Mouse (Mus musculus) MEL (cell line): ENCODE measurements around the gene Erbin. TPM values are rescaled to one million over a fixed set of nuclear protein-coding genes. Genes with fewer than 3 reads are reported as not detected.

Source experiments
- DNase-seq: peaks from one replicate; pipeline ENCODE4 v3.0.0; 2011; ENCODE audit warnings: low read depth, low spot score
- H3K27ac ChIP-seq: 2 replicates; pipeline ENCODE4 v1.5.1; 2012; ENCODE audit warnings: low read depth, mild to moderate bottlenecking, control low read depth, low read length, moderate library complexity; ENCODE audit not compliant: control insufficient read depth
- H3K27me3 ChIP-seq, 2 experiments: fragments of 150-350 bp in 1 of 2; sonication (generic) in 1 of 2; 2 replicates each; pipeline ENCODE4 v1.6.1; 2012; ENCODE audit warnings: low read length in 2 of 2, mild to moderate bottlenecking in 2 of 2, improper control_type of control experiment in 1 of 2, moderate library complexity in 1 of 2; ENCODE audit not compliant: insufficient read depth in 2 of 2, control insufficient read depth in 1 of 2
- H3K36me3 ChIP-seq, 2 experiments: 2 replicates each; pipeline ENCODE4 v1.6.1; 2012 to 2014; ENCODE audit warnings: low read length in 2 of 2, improper control_type of control experiment in 1 of 2, inconsistent platforms in 1 of 2, mild to moderate bottlenecking in 1 of 2; ENCODE audit not compliant: insufficient read depth in 2 of 2, control insufficient read depth in 1 of 2
- H3K4me1 ChIP-seq, 2 experiments: fragments of 150-350 bp in 1 of 2; sonication (generic) in 1 of 2; 2 replicates each; pipeline ENCODE4 v1.6.1; 2012; ENCODE audit warnings: low read length in 2 of 2, improper control_type of control experiment in 1 of 2, mild to moderate bottlenecking in 1 of 2; ENCODE audit not compliant: insufficient read depth in 2 of 2, control insufficient read depth in 1 of 2
- H3K4me3 ChIP-seq, 2 experiments: fragments of 150-350 bp in 1 of 2; sonication (generic) in 1 of 2; 2 replicates each; pipeline ENCODE4 v1.5.1; 2012; ENCODE audit warnings: low read depth in 2 of 2, low read length in 2 of 2, mild to moderate bottlenecking in 2 of 2, moderate library complexity in 2 of 2, control low read depth in 1 of 2, improper control_type of control experiment in 1 of 2; ENCODE audit not compliant: control insufficient read depth in 1 of 2, insufficient read depth in 1 of 2
- H3K79me2 ChIP-seq: 2 replicates; pipeline ENCODE4 v1.6.1; 2012; ENCODE audit warnings: mild to moderate bottlenecking, low read length, moderate library complexity; ENCODE audit not compliant: control insufficient read depth, poor library complexity, insufficient read depth
- H3K9ac ChIP-seq: 2 replicates; pipeline ENCODE4 v1.6.1; 2012; ENCODE audit warnings: low read depth, mild to moderate bottlenecking, control low read depth, low read length, moderate library complexity; ENCODE audit not compliant: control insufficient read depth, poor library complexity, severe bottlenecking
- H3K9me3 ChIP-seq: fragments of 150-350 bp; sonication (generic); replicated peaks from 2 replicates; pipeline ENCODE4 v1.6.1; 2012; ENCODE audit warnings: mild to moderate bottlenecking, low read length, improper control_type of control experiment, moderate library complexity; ENCODE audit not compliant: insufficient read depth
- BHLHE40 ChIP-seq: IDR thresholded peaks from 2 replicates; pipeline ENCODE4 v1.6.1; 2012; ENCODE audit warnings: low read depth, mild to moderate bottlenecking, inconsistent platforms, low read length, improper control_type of control experiment, borderline replicate concordance
- CHD1 ChIP-seq: IDR thresholded peaks from 2 replicates; pipeline ENCODE4 v1.6.1; 2012; ENCODE audit warnings: low read depth, mild to moderate bottlenecking, inconsistent platforms, low read length, improper control_type of control experiment
- CHD2 ChIP-seq: IDR thresholded peaks from 2 replicates; pipeline ENCODE4 v1.6.1; 2011; ENCODE audit warnings: low read length, improper control_type of control experiment
- CTCF ChIP-seq, 3 experiments: IDR thresholded peaks in 2 of 3; conservative IDR thresholded peaks in 1 of 3; 2 replicates each; pipeline ENCODE4 v1.5.1; 2011 to 2012; ENCODE audit warnings: low read length in 3 of 3, low read depth in 2 of 3, mild to moderate bottlenecking in 2 of 3, improper control_type of control experiment in 1 of 3, inconsistent platforms in 1 of 3, mixed read lengths in 1 of 3, moderate library complexity in 1 of 3; ENCODE audit not compliant: control insufficient read depth in 1 of 3, insufficient read depth in 1 of 3, poor library complexity in 1 of 3, severe bottlenecking in 1 of 3
- EP300 ChIP-seq, 2 experiments: IDR thresholded peaks; 2 replicates each; pipeline ENCODE4 v1.6.1; 2011; ENCODE audit warnings: improper control_type of control experiment in 2 of 2, low read length in 2 of 2, low read depth in 1 of 2, mild to moderate bottlenecking in 1 of 2
- ETS1 ChIP-seq: IDR thresholded peaks from 2 replicates; pipeline ENCODE4 v1.6.1; 2012; ENCODE audit warnings: low read depth, mild to moderate bottlenecking, inconsistent platforms, low read length, improper control_type of control experiment, moderate library complexity
- GATA1 ChIP-seq: IDR thresholded peaks from 2 replicates; pipeline ENCODE4 v1.6.1; 2011; ENCODE audit warnings: low read depth, low read length, improper control_type of control experiment
- HCFC1 ChIP-seq: IDR thresholded peaks from 2 replicates; pipeline ENCODE4 v1.6.1; 2012; ENCODE audit warnings: low read depth, mild to moderate bottlenecking, inconsistent platforms, low read length, improper control_type of control experiment, moderate library complexity
- JUND ChIP-seq: IDR thresholded peaks from 2 replicates; pipeline ENCODE4 v1.6.1; 2011; ENCODE audit warnings: low read depth, mild to moderate bottlenecking, improper control_type of control experiment, low read length
- KAT2A ChIP-seq: conservative IDR thresholded peaks from 2 replicates; pipeline ENCODE4 v1.6.1; 2012; ENCODE audit warnings: low read depth, low read length, improper control_type of control experiment, inconsistent platforms
- MAFK ChIP-seq: IDR thresholded peaks from 2 replicates; pipeline ENCODE4 v1.6.1; 2011; ENCODE audit warnings: low read depth, mild to moderate bottlenecking, low read length, improper control_type of control experiment, borderline replicate concordance
- MAX ChIP-seq: IDR thresholded peaks from 2 replicates; pipeline ENCODE4 v1.6.1; 2011; ENCODE audit warnings: low read length, improper control_type of control experiment
- MYB ChIP-seq: IDR thresholded peaks from 2 replicates; pipeline ENCODE4 v1.6.1; 2011; ENCODE audit warnings: mild to moderate bottlenecking, low read depth, low read length, improper control_type of control experiment
- MYC ChIP-seq: IDR thresholded peaks from 2 replicates; pipeline ENCODE4 v1.6.1; 2011; ENCODE audit warnings: low read depth, mild to moderate bottlenecking, low read length, improper control_type of control experiment, moderate library complexity
- NELFE ChIP-seq: IDR thresholded peaks from 2 replicates; pipeline ENCODE4 v1.6.1; 2011; ENCODE audit warnings: low read depth, low read length, improper control_type of control experiment
- NRF1 ChIP-seq: IDR thresholded peaks from 2 replicates; pipeline ENCODE4 v1.6.1; 2014; ENCODE audit warnings: low read depth, mild to moderate bottlenecking, inconsistent platforms, low read length, improper control_type of control experiment, moderate library complexity; ENCODE audit not compliant: poor library complexity, insufficient read depth, severe bottlenecking
- POLR2AphosphoS2 ChIP-seq: IDR thresholded peaks from 2 replicates; pipeline ENCODE4 v1.6.1; 2011; ENCODE audit warnings: low read length, improper control_type of control experiment
- RCOR1 ChIP-seq: IDR thresholded peaks from 2 replicates; pipeline ENCODE4 v1.6.1; 2012; ENCODE audit warnings: low read depth, mild to moderate bottlenecking, inconsistent platforms, low read length, improper control_type of control experiment
- SIN3A ChIP-seq: IDR thresholded peaks from 2 replicates; pipeline ENCODE4 v1.6.1; 2012; ENCODE audit warnings: low read length, improper control_type of control experiment, inconsistent platforms
- SMC3 ChIP-seq: IDR thresholded peaks from 2 replicates; pipeline ENCODE4 v1.6.1; 2011; ENCODE audit warnings: low read depth, low read length, improper control_type of control experiment
- TAL1 ChIP-seq: IDR thresholded peaks from 2 replicates; pipeline ENCODE4 v1.6.1; 2012; ENCODE audit warnings: mild to moderate bottlenecking, inconsistent platforms, low read length, moderate library complexity, mixed read lengths
- TBP ChIP-seq: IDR thresholded peaks from 2 replicates; pipeline ENCODE4 v1.8.0; 2011; ENCODE audit warnings: low read depth, low read length, improper control_type of control experiment
- TCF12 ChIP-seq: IDR thresholded peaks from 2 replicates; pipeline ENCODE4 v1.6.1; 2014; ENCODE audit warnings: low read depth, mild to moderate bottlenecking, inconsistent platforms, low read length, improper control_type of control experiment, moderate library complexity
- UBTF ChIP-seq: IDR thresholded peaks from 2 replicates; pipeline ENCODE4 v1.6.1; 2012; ENCODE audit warnings: low read depth, mild to moderate bottlenecking, inconsistent platforms, low read length, improper control_type of control experiment, moderate library complexity, borderline replicate concordance; ENCODE audit not compliant: insufficient read depth
- USF1 ChIP-seq: IDR thresholded peaks from 2 replicates; pipeline ENCODE4 v1.6.1; 2014; ENCODE audit warnings: low read depth, mild to moderate bottlenecking, inconsistent platforms, low read length, improper control_type of control experiment, moderate library complexity
- USF2 ChIP-seq, 2 experiments: IDR thresholded peaks; 2 replicates each; pipeline ENCODE4 v1.6.1; 2011 to 2012; ENCODE audit warnings: improper control_type of control experiment in 2 of 2, low read length in 2 of 2, borderline replicate concordance in 1 of 2, inconsistent platforms in 1 of 2, low read depth in 1 of 2, mild to moderate bottlenecking in 1 of 2; ENCODE audit not compliant: insufficient read depth in 1 of 2
- ZC3H11A ChIP-seq: IDR thresholded peaks from 2 replicates; pipeline ENCODE4 v1.6.1; 2012; ENCODE audit warnings: low read depth, mild to moderate bottlenecking, inconsistent platforms, low read length, improper control_type of control experiment
- ZKSCAN1 ChIP-seq: IDR thresholded peaks from 2 replicates; pipeline ENCODE4 v1.6.1; 2012; ENCODE audit warnings: low read depth, mild to moderate bottlenecking, inconsistent platforms, low read length, improper control_type of control experiment, moderate library complexity
- ZMIZ1 ChIP-seq: IDR thresholded peaks from 2 replicates; pipeline ENCODE4 v1.6.1; 2012; ENCODE audit warnings: low read depth, mild to moderate bottlenecking, inconsistent platforms, low read length, improper control_type of control experiment, moderate library complexity
- ZNF384 ChIP-seq: IDR thresholded peaks from 2 replicates; pipeline ENCODE4 v1.6.1; 2012; ENCODE audit warnings: low read depth, mild to moderate bottlenecking, inconsistent platforms, low read length, improper control_type of control experiment
- polyA plus RNA-seq, 2 experiments: library from polyadenylated mRNA; stranded (reverse) in 1 of 2; unstranded in 1 of 2; fragments of >175 nt in 1 of 2; fragments of >200 nt in 1 of 2; gene quantifications; 2 replicates each; pipeline versions ENCODE4 v1.2.1 to v1.2.4; 2012; ENCODE audit warnings: low replicate concordance in 2 of 2, low read depth in 1 of 2; ENCODE audit not compliant: insufficient read length in 2 of 2, insufficient read depth in 1 of 2, missing spikeins in 1 of 2
- total RNA-seq: library from RNA; depleted of rRNA; stranded (reverse); fragments of 300-350 nt; gene quantifications from 2 replicates; pipeline ENCODE4 v1.2.3, GENCODE M21; 2012

Erbin gene
- total and polyA plus RNA-seq, 3 experiments, result 15.2 to 18.6 TPM; not detected in 1

DNA sequence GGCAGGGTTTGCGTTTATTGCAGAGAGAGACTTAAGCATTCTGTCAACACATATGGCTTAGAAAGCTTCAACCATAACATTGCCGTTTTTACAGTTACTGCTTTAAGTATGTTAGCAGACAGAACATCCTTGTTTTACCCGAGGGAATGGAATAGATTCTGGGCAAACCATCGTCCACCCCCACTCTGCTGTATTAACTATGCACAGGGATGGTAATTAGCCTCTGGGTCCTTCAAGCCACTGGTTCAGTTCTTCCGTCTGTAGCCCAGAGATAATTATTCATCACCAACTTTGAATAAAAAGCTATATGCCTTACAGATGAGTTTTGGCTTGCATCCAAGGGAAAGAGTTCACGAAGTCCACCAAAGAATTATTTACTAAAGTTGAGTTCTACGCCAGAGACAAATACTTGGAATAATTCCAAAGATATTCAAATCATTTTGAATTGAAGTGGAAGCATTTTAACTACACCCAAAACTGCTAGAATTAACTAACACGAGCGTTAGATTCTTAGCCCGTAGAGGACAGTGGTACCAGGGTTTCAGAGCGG is 1.6 kb upstream of the Erbin start:
- TF ChIP-seq TAL1 (peak; percentile 61), NELFE (peak; percentile 42), RCOR1 (0 out of 2 replicates have a peak, but pooled peaks have one; percentile 10), JUND (no peak), NRF1 (no peak), KAT2A (no peak), UBTF (no peak), SIN3A (peak; percentile 65), USF2 (IDR thresholded peaks at IDR 0.05; ENCODE audit: borderline replicate concordance in 1 of 2, insufficient read depth in 1 of 2, low read depth in 1 of 2, low read length in 2 of 2) (no peak), EP300 (IDR thresholded peaks at IDR 0.05; ENCODE audit: low read depth in 1 of 2, low read length in 2 of 2) (peak in 1 of 2 experiments; percentile 62; a peak in 3 of 4 replicates), ZMIZ1 (no peak), ZKSCAN1 (no peak), MYC (no peak), ZC3H11A (no peak), USF1 (no peak), ZNF384 (0 out of 2 replicates have a peak, but pooled peaks have one; percentile 10), TCF12 (peak; percentile 66), CTCF (IDR thresholded peaks at IDR 0.05 in 2 of 3, conservative IDR thresholded peaks at IDR 0.05 in 1 of 3; ENCODE audit: control insufficient read depth in 1 of 3, insufficient read depth in 1 of 3, low read depth in 2 of 3, low read length in 3 of 3, poor library complexity in 1 of 3, severe bottlenecking in 1 of 3) (no peak), CHD2 (no peak), ETS1 (peak; percentile 34; the same call in 1 of the 2 replicates), MAX (no peak), SMC3 (no peak), MAFK (no peak), BHLHE40 (no peak), MYB (no peak), TBP (peak; percentile 75; the same call in 1 of the 2 replicates), HCFC1 (no peak), POLR2AphosphoS2 (no peak), CHD1 (no peak; the same call in 1 of the 2 replicates), GATA1 (peak; percentile 30; the same call in 1 of the 2 replicates)
- peak overlapping the region; percentile 59 to 77 for H3K4me3 ChIP-seq
- peak overlapping the region; percentile 85 for H3K27ac ChIP-seq
- peak overlapping the region; percentile 60 for H3K9ac ChIP-seq
- no peaks in the 10 kb centered on the region for H3K27me3 ChIP-seq
- peak; percentile 79 for DNase-seq
- H3K9me3 ChIP-seq, result no peaks in the 10 kb centered on the region
- peaks cover 26% of the 10 kb centered on the region for H3K79me2 ChIP-seq
- H3K36me3 ChIP-seq, result peaks cover 0 to 7% of the 10 kb centered on the region in 2 experiments; a peak in 2 of 4 replicates
- peaks cover 0 to 13% of the 10 kb centered on the region in 2 experiments; a peak in 2 of 4 replicates for H3K4me1 ChIP-seq
